Mouse (Mus musculus) activated CD4-positive, CD25-positive, alpha-beta regulatory T cell, adult 9 weeks (primary cell): Measurements from ENCODE around the gene Gpx4. TPM values are rescaled to one million over a fixed set of nuclear protein-coding genes. Genes with fewer than 3 reads are reported as not detected.

Experiments
- polyA plus RNA-seq: library from polyadenylated mRNA; unstranded; fragments of 100-300 nt; shearing (Covaris generic); gene quantifications from one replicate; pipeline ENCODE4 v1.2.1, GENCODE M21; 2017

Gene Gpx4
- 519 TPM for polyA plus RNA-seq

GRCm38 (mm10) chr10:80047041-80047565, at the start of gene Gpx4:
Gene Gpx4, plus strand, starts transcription at chr10:80047166.

GRCm38 (mm10) chr10:80016511-80016910, 30.5 kb upstream of the Gpx4 start, which contains the start of gene Arhgap45:
Gene Arhgap45, plus strand, starts transcription at chr10:80016653.

GRCm38 (mm10) chr10:80039559-80039979, 7.4 kb upstream of the Gpx4 start, which contains the start of gene Polr2e:
Gene Polr2e, minus strand, starts transcription at chr10:80039795.

GRCm38 (mm10) chr10:80105460-80105859, 58.5 kb downstream of the Gpx4 start, which contains the start of gene Sbno2:
Gene Sbno2, minus strand, starts transcription at chr10:80105571.

Other genes with a start within 250 kb of the Gpx4 start
- gene Misp, start 226.2 kb upstream of the Gpx4 start, polyA plus RNA-seq: not detected
- 322 TPM for gene Ptbp1, start 192.7 kb upstream of the Gpx4 start, polyA plus RNA-seq
- not detected for gene Prtn3, start 172.7 kb upstream of the Gpx4 start, polyA plus RNA-seq
- gene Plppr3, start 172.5 kb upstream of the Gpx4 start, polyA plus RNA-seq: 3.9 TPM
- not detected for gene Elane, start 160.9 kb upstream of the Gpx4 start, polyA plus RNA-seq
- not detected for gene Cfd, start 156.3 kb upstream of the Gpx4 start, polyA plus RNA-seq
- 20.7 TPM for gene Med16, start 138.2 kb upstream of the Gpx4 start, polyA plus RNA-seq
- 15.2 TPM for gene Gm26602, start 136.3 kb upstream of the Gpx4 start, polyA plus RNA-seq
- 0.28 TPM for gene Kiss1r, start 130.2 kb upstream of the Gpx4 start, polyA plus RNA-seq
- gene R3hdm4, start 126.0 kb upstream of the Gpx4 start, polyA plus RNA-seq: 208 TPM
- gene Arid3a, start 120.1 kb upstream of the Gpx4 start, polyA plus RNA-seq: 12.7 TPM
- 78.4 TPM for gene Wdr18, start 87.0 kb upstream of the Gpx4 start, polyA plus RNA-seq
- gene Grin3b, start 76.5 kb upstream of the Gpx4 start, polyA plus RNA-seq: not detected
- 6.6 TPM for gene Tmem259, start 62.8 kb upstream of the Gpx4 start, polyA plus RNA-seq
- 1,121 TPM for gene Cnn2, start 58.6 kb upstream of the Gpx4 start, polyA plus RNA-seq
- gene Abca7, start 50.7 kb upstream of the Gpx4 start, polyA plus RNA-seq: 76.2 TPM
- 886 TPM for gene Arhgap45, start 30.5 kb upstream of the Gpx4 start, polyA plus RNA-seq
- 193 TPM for gene Polr2e, start 7.4 kb upstream of the Gpx4 start, polyA plus RNA-seq
- 66.2 TPM for gene Sbno2, start 58.4 kb downstream of the Gpx4 start, polyA plus RNA-seq
- gene Stk11, start 68.6 kb downstream of the Gpx4 start, polyA plus RNA-seq: 13.7 TPM
- gene Atp5d, start 91.5 kb downstream of the Gpx4 start, polyA plus RNA-seq: 476 TPM
- 2.1 TPM for gene Cbarp, start 93.7 kb downstream of the Gpx4 start, polyA plus RNA-seq
- gene Midn, start 101.1 kb downstream of the Gpx4 start, polyA plus RNA-seq: 3.1 TPM
- gene Cirbp, start 118.8 kb downstream of the Gpx4 start, polyA plus RNA-seq: 100 TPM
- 31.4 TPM for gene 1600002K03Rik, start 125.8 kb downstream of the Gpx4 start, polyA plus RNA-seq
- gene Efna2, start 132.3 kb downstream of the Gpx4 start, polyA plus RNA-seq: 0.46 TPM
- gene Mum1, start 179.3 kb downstream of the Gpx4 start, polyA plus RNA-seq: 112 TPM
- gene Ndufs7, start 202.0 kb downstream of the Gpx4 start, polyA plus RNA-seq: 282 TPM
- 1.6 TPM for gene Gamt, start 213.8 kb downstream of the Gpx4 start, polyA plus RNA-seq
- 50.4 TPM for gene Dazap1, start 214.3 kb downstream of the Gpx4 start, polyA plus RNA-seq
- 984 TPM for gene Rps15, start 245.3 kb downstream of the Gpx4 start, polyA plus RNA-seq
- 0.18 TPM for gene Apc2, start 248.8 kb downstream of the Gpx4 start, polyA plus RNA-seq